Mouse (Mus musculus) kidney, embryonic 16.5 days (tissue): ENCODE measurements around the gene Bglap3. TPM values are rescaled to one million over a fixed set of nuclear protein-coding genes. Genes with fewer than 3 reads are reported as not detected.

Experiments used
- polyA plus RNA-seq: library from polyadenylated mRNA; unstranded; fragments of >200 nt; fragmentation: Nextera tagmentation; extraction: Ambion mirVana; gene quantifications from 2 replicates; pipeline ENCODE4 v1.2.1, GENCODE M21; 2015

The Bglap3 gene
- polyA plus RNA-seq, 1 experiment from 2014 or later = 0.22 TPM

Other genes with a start within 250 kb of the Bglap3 start
- gene Mef2d, start 230.4 kb downstream of the Bglap3 start, polyA plus RNA-seq = 16.9 and 20.2 TPM in 2 replicates
- gene Rhbg, start 118.0 kb downstream of the Bglap3 start, polyA plus RNA-seq = 11.5 and 13.5 TPM in 2 replicates
- 0.15 and 2.2 TPM in 2 replicates for gene Gm38392, start 85.5 kb downstream of the Bglap3 start, polyA plus RNA-seq
- gene Tsacc, start 75.7 kb downstream of the Bglap3 start, polyA plus RNA-seq = 12.3 and 15.3 TPM in 2 replicates
- gene Cct3, start 75.6 kb downstream of the Bglap3 start, polyA plus RNA-seq = 575 and 599 TPM in 2 replicates
- gene Glmp, start 47.7 kb downstream of the Bglap3 start, polyA plus RNA-seq = 273 and 278 TPM in 2 replicates
- 7.8 and 7.9 TPM in 2 replicates for gene Tmem79, start 36.6 kb downstream of the Bglap3 start, polyA plus RNA-seq
- gene Smg5, start 36.5 kb downstream of the Bglap3 start, polyA plus RNA-seq = 54.7 and 61.8 TPM in 2 replicates
- 19.1 and 22.1 TPM in 2 replicates for gene Paqr6, start 8.2 kb downstream of the Bglap3 start, polyA plus RNA-seq
- gene Bglap2, start 6.0 kb upstream of the Bglap3 start, polyA plus RNA-seq = not detected in 2 replicates
- 0.56 TPM in 1 of 2 replicates, not detected in the other for gene Bglap, start 11.7 kb upstream of the Bglap3 start, polyA plus RNA-seq
- 144 and 152 TPM in 2 replicates for gene Pmf1, start 37.6 kb upstream of the Bglap3 start, polyA plus RNA-seq
- gene Slc25a44, start 52.4 kb upstream of the Bglap3 start, polyA plus RNA-seq = 21.7 and 22.2 TPM in 2 replicates
- 19.6 and 25.3 TPM in 2 replicates for gene Sema4a, start 88.4 kb upstream of the Bglap3 start, polyA plus RNA-seq
- gene Lmna, start 137.2 kb upstream of the Bglap3 start, polyA plus RNA-seq = 89.9 and 100 TPM in 2 replicates
- gene Mex3a, start 159.7 kb upstream of the Bglap3 start, polyA plus RNA-seq = 18.6 and 20.7 TPM in 2 replicates
- 17.3 and 23.9 TPM in 2 replicates for gene Rab25, start 175.6 kb upstream of the Bglap3 start, polyA plus RNA-seq
- 189 and 207 TPM in 2 replicates for gene Lamtor2, start 180.3 kb upstream of the Bglap3 start, polyA plus RNA-seq
- gene Ubqln4, start 181.0 kb upstream of the Bglap3 start, polyA plus RNA-seq = 52.7 and 57.8 TPM in 2 replicates
- 269 and 323 TPM in 2 replicates for gene Ssr2, start 203.1 kb upstream of the Bglap3 start, polyA plus RNA-seq
- 103 and 119 TPM in 2 replicates for gene Arhgef2, start 233.2 kb upstream of the Bglap3 start, polyA plus RNA-seq